Mouse (Mus musculus): ENCODE data around the gene Hsph1.

The Hsph1 gene

DNA sequence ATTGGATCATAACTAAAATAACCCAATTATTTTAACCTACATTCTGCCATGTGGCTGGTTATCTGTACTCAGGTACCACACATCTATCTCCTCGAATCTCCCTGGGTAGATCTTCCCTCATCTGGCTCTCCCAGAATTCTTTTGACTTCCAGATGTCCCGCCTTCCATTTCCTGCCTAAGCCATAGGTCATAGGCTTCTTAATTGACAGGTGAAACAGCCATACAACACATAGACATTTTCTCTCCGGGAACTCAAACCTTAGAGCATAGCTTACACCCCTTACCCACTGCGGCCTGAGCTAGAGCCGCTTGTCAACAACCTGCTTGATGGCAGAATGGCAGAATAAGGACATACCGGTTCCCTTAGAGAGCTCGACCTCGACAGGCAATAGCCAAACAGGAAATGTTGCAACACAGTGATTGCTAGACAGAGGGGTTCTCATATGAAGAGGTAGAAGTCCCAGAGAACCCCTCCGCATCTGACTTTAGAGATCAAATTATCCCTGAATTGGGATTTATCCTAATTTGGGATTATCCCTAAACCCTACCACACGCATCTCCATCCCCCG lies 48.8 kb downstream of the Hsph1 start:
- DNase-seq = no peak

GRCm38 (mm10) chr5:149585910-149586309 lies 50.3 kb downstream of the Hsph1 start:
- peak; percentile 45 to 57 for DNase-seq

DNA sequence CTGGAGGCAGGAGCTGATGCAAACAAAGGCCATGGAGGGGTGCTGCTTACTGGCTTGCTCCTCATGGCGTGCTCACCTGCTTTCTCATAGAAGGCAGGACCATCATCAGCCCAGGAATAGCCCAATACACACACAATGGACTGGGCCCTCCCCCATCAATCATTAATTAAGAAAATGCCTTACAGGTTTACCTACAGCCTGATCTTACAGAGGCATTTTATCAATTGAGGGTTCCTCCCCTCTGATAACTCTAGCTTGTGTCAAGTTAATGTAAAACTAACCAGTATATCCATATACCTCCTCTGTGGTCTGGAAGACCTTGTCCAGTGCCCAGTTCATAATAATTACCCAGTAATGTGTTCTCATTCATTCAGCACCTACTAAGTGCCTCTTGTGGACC lies 50.9 kb downstream of the Hsph1 start:
- no peak for DNase-seq

- peak in 1 of 2 experiments; percentile 12 for DNase-seq
Observed at GRCm38 (mm10) chr5:149584154-149584655, 52.0 kb downstream of the Hsph1 start.

DNA sequence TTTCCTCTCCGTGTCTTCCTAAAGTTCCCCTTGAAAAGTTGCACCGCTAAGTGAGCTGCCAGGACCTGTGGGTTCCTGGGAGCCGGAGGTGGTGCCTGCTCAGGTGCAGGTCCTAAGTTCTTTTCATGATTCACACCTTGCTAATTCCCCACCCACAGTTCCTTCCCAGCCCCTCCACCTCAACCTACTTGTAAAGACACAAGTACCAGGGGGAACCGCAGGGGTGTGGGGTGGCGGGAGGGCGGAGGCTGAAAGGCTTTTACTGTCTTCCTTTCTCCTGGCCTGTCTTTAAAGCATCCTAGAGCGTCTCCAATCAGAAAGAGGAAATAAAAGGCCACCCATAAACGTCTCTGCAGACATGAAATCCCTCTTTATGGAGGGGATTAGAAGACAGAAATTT lies 52.7 kb downstream of the Hsph1 start:
- DNase-seq = no peak

DNA sequence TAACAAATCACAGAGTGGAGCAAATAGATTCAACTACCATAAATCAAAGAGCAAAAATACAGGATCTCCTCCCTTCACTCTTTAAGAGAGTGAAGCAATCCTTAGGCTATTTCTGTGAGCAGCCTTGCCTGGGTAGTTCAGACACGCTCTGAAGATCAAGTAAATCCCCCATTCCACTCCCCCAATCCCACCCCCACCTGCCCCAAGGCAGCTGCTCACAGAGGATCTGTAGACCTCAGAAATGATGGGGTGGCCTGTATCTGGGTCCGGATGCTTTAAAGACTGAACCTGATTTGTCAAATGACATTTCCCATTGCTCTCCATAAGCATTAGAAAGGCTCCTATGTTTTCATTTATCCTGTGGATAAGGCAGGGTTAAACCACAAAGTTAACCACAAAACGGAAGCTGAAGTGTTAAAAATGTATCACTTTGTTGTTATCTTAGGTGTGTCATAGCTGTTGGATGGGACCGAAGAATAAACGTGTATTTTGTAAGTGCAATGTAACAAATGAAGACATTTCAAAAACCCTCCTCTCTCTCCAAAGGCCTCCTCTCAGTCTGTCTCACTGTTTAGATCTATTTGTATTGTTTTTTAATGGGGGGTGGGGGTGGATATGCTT lies 53.4 kb downstream of the Hsph1 start:
- DNase-seq = no peak

- DNase-seq = no peak
Observed at GRCm38 (mm10) chr5:149577449-149577848, 58.7 kb downstream of the Hsph1 start.

GRCm38 (mm10) chr5:149576977-149577376 lies 59.2 kb downstream of the Hsph1 start:
- DNase-seq = no peak

GRCm38 (mm10) chr5:149568993-149569392 lies 67.2 kb downstream of the Hsph1 start:
- no peak for DNase-seq

DNA sequence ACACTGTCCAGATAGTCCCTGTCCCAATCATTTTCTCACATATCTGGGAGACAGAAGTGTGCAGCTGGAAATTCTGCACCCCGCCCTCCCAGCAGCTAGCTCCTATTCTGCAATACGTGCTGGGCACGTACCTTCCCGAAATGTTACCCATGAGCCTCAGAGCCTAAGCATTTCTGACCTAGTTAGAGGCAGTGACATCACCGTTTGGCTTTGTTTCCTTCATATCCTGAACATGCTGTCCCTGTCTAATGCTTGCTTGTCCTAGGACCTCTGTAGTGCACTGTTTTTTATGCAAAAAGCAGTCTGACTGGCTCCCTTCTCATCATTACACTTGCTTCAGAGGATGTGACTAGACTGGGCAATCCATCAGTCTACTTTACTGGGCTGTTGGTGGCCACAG lies 69.2 kb downstream of the Hsph1 start:
- peak in 1 of 2 experiments; percentile 52 for DNase-seq

- DNase-seq = no peak
Observed at GRCm38 (mm10) chr5:149566026-149566425, 70.2 kb downstream of the Hsph1 start.
